Mouse (Mus musculus) frontal cortex, postnatal 36 days (tissue): ENCODE measurements around the gene Ubn2.
"Not testable (repeated sequence)": the region's sequence is repeated elsewhere in the genome, so short reads cannot be mapped to it uniquely, and the experiment has no call there.

Source experiments
- DNase-seq, 2 experiments: peaks; one replicate each; pipeline ENCODE4 v3.0.0; 2022; ENCODE audit warnings: low spot score in 2 of 2

Gene Ubn2

DNA sequence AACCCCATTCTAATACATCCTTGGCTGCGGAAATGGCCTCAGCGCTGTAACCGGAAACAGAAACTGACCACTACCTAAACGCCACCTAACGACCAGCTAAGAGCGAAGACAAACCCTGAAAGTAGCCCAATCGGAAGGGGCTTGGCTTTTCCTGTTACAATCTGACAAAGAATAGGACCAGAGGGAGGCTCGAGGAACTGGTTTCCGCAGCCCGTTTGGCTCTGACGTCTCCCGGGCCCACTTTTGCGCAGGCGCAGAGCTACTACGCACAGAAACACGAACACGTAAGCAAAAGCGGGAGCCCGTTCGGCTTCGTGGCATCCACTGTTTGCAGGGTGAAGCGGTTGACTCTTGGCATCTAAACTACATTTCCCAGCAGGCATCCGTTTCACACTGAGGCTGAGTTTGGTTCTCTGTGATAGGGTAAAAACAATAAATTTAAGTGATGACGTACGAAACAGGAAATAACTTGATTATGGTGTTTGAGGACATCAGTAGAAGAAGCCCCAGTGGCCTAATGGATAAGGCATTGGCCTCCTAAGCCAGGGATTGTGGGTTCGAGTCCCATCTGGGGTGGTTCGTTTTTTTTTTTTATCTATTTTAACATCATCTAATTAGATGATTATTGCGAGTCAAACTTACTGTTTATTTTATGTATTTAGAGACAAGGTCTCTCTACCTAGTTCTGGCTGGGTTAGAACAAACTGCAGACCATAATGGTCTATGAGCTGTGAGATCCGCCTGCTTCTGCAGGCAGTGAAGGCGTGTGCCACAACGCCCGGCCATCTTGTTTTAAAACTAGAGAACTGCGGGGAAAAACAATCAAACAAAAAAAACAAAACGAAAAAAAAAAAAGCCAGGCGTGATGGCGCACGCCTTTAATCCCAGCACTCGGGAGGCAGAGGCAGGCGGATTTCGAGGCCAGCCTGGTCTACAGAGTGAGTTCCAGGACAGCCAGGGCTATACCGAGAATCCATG, 100.0 kb downstream of the Ubn2 start, which contains the start of gene Fmc1:
TSS of gene Fmc1 (plus strand) at position 75 of the 978 bp plus-strand sequence.
- peak; percentile 98 to 99 for DNase-seq

DNA sequence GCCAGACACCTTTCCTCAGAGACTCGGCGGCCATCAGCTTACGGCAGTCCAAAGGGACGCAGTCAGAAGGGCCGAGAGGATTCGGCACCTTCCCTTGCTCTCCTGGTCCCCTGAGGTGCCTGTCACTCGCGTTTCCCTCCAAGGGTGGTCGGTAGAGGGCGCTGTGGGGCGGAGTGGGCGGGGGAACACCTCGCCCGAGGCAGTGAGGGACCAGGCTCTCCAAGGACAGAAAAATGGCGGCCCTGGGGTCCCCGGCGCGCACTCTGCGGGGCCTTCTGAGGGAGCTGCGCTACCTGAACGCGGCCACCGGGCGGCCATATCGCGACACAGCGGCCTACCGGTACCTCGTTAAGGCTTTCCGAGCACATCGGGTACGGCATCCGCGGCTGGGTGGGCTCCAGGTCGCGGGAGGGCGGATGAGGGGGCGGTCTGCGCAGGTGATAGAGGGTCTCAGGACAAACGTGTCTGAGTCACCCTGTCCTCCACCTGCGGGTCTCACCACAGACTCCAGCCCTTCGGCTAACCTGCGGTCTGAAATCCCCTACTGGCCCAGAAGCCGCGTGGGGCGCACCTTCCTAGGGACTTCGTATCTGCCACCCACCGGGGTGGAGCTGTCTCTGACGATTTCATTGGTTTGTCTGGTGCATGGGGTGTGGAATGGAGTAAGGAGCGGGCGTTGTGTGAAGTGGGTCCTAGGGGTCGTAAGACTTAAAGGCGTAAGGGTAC, 101.1 kb downstream of the Ubn2 start:
- DNase-seq: peak; percentile 93 to 98

DNA sequence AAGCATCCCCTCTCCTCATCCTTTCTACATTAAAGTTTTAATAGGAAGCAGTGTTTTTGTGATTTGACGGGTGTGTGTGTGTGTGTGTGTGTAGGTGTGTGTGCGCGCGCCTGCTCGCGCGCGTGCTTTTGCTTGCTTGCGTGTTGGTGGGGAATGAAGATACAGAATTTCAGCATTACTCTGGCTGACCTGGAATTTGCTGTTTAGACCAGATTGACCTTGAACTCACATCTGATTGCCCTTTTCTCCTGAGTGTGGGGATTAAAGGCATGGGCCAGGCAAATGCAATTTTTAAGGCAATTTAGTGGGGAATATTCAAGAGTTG, 101.6 kb downstream of the Ubn2 start:
- no peak for DNase-seq

DNA sequence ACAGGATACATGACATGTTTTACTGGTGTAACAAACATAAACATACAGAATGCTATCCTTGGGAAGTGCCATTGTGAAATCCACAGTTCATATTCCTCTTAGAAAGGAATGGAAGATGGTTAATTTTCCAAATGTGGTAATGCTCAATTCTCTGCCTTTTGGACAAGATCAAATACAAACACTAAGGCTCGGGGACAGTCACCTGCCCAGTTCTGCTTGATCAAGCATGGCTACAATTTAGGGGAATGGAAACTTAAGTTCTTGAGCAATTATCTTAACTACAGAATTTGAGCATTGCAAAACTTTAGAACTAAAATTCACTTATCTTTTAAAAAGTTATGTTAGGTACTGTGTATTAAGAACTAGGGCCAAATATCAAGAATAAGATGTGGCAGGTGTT, 102.0 kb downstream of the Ubn2 start:
- DNase-seq: no peak

DNA sequence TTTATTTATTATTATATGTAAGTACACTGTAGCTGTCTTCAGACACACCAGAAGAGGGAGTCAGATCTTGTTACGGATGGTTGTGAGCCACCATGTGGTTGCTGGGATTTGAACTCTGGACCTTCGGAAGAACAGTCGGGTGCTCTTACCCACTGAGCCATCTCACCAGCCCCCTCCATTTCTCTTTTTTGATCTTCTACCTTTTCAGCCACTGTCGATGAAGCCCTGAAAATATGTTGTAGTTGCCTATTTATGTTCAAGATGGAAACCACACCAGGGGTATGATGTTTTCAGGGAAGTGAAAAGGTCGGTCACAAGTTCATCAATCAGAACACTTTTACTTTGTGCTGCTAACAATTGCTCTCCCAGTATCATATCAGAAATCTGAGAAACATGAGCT, 110.4 kb downstream of the Ubn2 start:
- not testable (repeated sequence) for DNase-seq

DNA sequence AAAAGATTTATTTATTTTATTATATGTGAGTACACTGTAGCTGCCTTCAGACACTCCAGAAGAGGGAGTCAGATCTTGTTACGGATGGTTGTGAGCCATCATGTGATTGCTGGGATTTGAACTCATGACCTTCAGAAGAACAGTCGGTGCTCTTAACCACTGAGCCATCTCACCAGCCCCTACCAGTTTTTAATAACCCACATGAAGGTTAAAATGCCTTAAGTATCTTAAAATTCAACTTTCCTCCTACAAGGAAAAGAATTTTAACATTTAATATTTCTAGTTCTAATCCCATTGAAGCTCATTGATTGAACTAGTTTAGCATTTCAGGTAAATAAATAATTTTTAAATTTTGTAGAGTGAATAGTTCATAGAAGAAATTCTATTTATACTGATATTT, 113.3 kb downstream of the Ubn2 start:
- not testable (repeated sequence) for DNase-seq

DNA sequence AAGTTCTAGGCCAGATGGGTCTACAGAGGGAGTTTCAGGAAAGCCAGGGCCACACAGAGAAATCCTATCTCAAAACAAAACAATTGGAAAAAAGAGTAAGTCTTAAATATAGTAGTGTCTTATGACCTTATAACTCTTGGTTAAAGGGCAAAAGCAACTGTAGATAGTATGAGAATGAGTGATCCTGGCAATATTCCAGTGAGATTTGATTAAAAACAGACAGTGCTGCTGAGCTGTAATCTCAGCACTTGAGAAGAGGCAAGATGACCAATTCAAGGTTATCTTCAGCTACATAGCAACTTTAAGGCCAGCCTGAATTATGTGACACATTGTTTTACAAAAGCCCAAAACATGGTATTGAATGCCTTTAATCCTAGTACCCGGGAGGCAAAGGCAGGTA, 114.0 kb downstream of the Ubn2 start:
- DNase-seq: no peak

DNA sequence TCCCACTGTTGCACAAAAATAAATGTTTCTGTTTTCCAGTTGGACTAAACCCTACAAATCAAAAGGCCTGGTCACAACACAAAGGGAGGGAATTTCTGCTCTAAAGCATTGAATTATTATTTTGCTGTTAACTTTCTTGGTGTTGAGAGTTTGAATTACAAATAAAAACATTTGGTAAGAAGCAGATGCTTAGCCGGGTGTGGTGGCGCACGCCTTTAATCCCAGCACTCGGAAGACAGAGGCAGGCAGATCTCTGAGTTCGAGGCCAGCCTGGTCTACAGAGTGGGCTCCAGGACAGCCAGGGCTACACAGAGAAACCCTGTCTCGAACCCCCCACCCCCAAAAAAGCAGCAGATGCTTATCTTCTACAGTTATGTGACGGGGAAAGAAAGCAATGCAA, 114.8 kb downstream of the Ubn2 start:
- not testable (repeated sequence) for DNase-seq

DNA sequence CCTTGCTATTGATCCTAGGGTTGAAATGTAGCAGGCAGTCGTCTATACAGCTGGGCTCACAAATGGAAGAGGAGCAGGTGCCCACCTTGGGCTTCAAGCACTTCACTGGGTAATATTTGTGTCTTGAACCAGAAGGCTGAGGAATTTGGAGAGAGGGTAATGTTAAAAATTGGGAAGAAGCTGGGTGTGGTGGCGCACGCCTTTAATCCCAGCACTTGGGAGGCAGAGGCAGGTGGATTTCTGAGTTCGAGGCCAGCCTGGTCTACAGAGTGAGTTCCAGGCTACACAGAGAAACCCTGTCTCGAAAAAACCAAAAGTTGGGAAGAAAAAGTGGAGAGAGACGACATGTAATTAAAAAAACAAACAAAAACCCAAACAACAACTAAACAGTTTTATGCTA, 116.1 kb downstream of the Ubn2 start:
- not testable (repeated sequence) for DNase-seq

DNA sequence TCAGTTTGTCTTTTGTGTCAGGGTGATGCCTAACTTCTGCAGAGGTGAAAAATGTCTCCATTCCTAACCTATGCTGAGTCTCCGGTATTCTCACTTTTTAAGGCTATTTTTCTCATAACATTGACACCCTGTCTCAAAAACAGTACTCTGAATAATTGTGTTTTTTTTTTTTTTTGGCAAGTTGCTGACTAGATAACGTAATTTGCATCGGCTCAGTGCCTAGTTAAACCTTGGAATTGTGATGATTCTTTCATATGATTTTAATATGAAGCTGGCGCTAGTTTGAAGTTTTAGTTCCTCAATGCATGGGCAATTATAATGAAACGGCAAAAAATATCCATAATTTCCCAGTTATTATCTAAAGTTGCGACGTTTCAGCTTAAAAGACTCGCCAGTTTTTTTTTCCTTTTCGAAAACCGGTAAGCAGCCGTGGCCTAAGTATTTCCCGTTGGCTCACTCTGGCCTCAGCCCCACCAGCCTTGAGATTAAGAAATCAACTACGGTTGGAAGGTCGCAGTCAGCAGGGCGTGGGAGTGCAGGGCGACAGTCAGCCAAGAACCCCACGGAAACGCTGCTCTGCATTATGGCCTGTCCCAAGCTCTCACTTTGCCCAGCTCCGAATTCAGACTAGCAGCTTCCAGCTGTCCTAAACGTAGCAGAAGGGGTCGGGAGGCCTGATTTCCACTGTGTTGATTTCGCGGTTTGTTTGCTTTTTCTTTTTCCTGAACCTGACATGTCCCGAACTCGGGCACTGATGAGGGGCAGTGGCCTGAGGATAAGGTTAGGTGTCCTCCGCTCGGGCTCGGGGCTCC, 116.7 kb downstream of the Ubn2 start:
- peak in 1 of 2 experiments; percentile 85 for DNase-seq

DNA sequence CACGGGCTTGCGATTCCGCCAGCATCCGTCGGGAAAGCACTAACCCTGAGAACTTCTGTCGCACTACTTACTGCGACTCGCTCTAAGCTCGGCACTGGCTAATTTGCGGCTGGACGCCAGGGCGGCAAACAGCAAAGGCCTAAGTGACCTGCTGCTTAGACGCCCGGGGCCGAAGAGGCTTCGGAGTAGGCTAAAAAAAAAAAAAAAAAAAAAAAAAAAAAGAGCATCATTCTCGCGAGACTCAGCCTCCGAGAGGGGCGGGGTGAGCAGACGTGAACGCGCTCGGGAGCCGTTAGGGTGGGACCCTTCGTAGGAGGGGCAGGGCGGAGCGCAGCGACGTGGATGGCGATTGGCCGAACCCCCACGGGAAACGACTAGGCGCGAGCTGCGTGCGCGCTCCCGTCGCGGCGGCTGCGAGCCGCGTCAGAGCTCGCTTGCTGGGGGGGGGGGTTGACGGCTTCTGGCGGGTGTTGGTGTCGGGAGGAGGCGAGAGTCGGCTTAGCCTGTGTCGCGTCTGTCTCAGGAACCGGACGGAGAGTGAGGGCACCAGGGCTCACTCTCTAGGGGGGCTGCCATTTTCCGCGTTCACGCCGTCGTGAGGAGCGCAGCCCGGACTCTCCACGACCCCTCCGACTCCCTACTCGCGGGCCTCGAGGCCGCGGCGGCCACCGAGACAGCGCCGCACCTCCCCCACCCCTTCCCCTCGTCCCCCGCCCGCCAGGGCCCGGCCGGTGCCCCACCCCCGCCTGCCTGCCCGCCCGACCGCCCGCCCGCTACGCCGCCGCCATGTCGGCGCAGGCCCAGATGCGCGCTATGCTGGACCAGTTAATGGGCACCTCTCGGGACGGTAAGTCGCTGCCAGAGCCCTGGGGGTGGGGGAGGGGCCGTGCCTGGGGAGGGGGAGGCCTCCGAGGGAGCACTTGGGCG, 117.6 kb downstream of the Ubn2 start, which contains the start of gene Luc7l2:
TSS of gene Luc7l2 (plus strand) at position 273 of the 927 bp plus-strand sequence.
- DNase-seq: peak; percentile 91 to 93

DNA sequence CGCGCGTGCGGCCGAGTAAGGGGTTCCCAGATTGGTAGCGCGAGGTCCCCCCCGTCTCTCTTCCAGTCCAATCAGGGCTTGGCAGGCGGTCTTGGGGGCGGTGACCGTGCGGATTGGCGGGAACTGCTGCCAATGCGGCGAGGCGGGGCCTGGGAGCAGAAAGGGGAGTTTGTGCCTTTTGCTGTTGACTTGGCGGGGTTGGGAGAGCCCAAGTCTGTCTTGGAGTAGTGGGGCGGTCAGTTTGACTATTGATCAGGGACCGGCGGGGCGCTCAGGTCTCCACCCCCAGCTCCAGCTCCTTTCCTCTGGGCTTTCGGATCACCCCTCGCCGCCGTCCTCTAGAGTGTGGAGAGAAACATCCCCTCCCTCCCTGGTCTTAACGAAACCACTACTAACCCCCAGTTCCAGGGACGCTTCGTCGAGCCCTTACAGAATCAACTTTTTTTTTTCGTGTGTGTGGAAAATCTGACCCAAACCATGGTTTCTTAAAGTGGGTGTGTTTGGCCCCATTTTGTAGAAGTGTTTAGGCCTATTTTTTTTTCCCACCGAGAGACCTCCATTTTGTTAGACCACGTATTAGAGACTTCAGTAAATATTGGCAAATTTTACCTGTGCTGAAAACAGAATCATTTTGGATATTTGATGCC, 118.4 kb downstream of the Ubn2 start:
- peak; percentile 96 for DNase-seq

DNA sequence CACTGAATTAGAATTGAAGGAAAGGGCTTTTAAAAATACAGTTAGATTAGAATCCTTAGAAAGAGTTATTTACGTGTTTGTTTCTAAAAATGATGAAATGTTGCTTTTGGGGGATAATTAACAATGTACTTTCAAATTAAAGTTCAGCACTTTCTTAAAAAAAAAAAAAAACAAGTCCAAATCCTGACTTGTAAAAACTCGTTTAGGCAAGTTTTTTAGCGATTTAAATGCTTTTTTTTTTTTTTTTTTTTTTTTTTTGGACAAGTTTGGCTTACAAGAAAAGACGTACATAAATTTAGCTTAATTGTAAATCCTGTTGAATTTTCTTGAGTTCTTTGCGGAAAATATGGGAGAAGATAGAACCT, 118.9 kb downstream of the Ubn2 start:
- no peak for DNase-seq
